Mouse (Mus musculus) cerebellum, postnatal 10 days (tissue): ENCODE measurements around the gene Sgcg.
A peak's percentile ranks its signal among the peaks of the same experiment; 100 is the strongest.

Experiments used
- DNase-seq, 2 experiments: peaks; one replicate each; pipeline ENCODE4 v3.0.0; 2021; ENCODE audit warnings: mixed read lengths in 2 of 2

Sgcg gene

DNA sequence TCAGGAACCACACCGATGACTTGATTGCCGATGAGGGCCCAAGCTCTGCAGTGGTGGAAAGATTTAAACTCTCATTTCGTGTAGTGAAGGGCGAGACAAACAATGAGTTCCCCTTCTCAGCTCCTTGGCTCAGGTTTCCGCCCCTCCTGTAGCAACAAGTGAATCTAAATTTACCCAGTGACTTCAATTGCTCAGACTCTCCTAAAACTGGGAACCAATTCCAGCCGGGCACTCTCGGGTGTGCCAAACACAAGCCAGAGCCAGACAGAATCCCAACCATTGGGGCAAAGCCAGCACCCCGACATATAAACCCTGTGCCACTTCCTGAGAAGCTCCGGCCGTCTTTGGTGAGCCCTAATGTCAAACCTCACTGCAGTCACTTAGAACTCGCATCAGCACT is at the start of gene Sgcg:
TSS of gene Sgcg (minus strand) at position 139 of the 400 bp plus-strand sequence.
- DNase-seq: peak in 1 of 2 experiments; percentile 32

DNA sequence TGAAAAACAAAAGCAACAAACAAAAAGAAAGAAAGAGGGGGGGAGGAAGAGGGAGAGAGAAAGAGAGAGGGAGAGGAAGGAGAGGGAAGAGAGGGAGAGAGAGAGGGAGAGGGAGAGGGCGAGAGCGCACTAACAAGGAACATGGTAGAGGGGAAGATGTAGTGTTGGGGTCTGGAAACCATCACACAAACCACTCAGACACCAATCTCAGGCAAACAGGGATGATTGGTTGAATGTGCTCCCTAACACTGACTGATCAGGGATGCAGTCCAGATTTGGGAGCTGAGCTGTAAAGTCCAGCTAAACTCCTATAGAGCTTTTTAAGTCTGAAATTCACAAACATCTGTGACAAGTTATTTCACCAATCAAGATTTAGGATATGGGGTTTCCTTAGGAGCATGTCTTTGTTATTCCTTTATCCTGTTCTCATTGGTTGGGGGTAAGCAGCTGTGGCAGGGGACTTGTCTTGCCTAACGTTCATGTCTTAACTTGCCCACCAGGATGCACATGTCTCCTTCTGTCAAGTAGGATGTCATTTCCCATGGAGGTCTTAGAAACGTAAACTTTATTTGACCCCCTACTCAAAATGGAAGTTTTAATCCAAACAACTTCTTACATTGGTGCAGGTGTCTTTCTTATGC is 45.8 kb upstream of the Sgcg start:
- DNase-seq: no peak

DNA sequence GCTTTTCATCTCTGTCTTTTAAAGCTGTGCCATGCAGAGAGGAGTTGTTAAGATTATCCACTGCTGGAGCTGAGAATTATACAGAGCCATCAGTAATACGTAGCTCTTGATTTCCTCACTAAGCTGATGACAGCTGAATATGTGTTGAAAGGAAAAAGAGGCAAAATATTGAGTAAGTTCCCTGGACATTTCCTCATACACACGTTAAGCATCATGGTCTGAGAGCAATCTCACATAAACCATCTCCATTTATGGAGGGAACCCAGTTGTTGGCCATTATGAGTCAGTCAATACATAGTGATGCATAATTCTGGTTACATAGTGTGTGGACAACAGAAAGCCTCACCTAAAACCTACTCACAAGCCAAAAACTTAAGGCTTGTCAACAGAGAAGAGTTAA is 44.1 kb upstream of the Sgcg start:
- no peak for DNase-seq

DNA sequence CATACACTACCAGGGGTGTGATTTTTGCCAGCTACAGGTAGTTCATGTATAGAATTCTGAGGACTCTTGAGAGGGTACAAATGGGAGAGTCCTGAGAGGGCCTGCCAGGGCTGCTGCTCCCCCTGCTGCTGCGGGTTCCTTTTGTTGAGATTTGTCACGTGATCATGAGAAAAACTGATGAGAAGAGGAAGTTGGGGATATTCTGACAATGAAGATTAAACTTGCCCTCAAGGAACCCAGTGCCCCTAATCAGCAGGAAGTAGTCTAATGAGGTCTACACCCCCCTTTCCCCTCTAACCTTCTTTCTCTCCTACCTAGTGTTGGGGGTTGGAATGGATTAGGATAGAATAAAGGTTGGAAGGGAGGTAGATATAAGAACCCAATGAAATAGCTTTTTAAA is 43.0 kb upstream of the Sgcg start:
- no peak for DNase-seq

DNA sequence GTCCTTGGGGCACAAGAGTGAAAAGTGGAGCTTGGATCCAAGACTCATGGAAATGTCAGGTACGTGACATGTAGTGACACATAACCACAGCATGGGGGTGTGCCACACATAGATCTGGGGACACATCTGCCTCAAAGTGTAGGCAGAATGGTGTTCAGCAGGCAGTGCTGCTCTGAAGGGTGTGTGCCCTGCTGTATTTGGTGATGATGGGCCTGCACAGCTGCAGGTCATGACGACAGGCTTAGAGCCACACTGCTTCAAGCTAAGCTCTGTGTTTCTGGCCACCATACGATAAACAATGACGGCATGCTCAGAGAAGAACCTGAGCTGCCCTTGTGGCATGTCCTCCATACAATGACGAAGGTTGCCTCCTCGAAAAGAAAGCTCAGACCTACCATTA is 41.5 kb upstream of the Sgcg start:
- DNase-seq: no peak

DNA sequence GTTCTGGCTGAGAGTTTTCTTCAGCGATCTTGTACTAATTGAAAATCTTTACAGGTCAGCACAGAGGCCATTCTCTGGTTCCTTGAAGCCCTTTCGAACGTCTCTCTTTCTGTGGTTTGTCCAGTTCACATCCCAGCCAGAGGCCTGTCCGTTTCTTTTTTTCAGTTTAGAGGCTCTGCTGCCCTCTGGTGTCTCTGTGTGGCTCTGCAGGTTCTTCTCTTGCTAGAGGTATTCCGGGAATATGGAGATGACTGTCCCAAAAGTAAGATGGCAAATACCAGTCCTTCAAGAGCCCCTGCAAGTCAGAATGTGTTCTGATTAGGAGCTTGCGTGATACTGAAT is 36.4 kb upstream of the Sgcg start:
- peak; percentile 80 to 85 for DNase-seq

DNA sequence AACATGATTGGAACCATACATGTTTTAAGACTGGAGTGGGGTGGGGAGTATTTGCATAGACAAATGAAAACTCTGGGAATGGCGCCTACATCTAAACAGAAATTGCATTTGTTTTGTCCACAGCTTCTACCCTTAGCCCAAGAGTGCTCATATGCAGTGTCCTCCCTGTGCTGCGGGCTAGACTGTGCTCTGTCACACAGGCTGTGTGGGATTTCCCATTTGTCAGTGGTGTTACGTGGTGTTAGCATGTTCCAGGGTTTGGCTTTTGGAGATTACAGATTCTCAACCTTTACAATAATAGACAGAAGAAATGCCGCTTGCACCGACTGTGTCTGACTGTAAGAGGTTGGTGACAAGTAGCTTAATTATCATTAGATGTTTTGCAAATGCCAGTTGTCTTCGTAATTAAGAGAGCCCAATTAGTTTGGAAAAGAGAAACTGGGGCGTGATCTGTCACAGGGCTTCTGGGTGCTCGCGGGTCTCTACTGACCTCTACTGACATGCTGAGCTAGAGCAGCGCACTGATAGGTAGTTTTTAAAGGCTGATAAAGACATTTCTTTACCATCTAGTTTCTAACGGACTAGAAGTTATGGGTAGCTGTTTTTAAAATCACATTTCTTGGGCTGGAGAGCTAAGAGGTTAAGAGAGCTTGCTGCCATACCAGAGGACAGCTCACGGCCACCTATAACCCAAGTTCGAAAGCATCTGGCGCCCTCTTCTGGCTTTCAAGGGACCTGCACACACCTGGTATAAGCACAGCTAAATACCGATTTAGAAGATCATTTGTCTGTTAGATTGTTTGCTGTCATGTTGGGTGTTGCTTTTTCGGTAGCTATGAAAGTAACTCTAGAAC is 35.8 kb upstream of the Sgcg start:
- peak; percentile 83 to 90 for DNase-seq

DNA sequence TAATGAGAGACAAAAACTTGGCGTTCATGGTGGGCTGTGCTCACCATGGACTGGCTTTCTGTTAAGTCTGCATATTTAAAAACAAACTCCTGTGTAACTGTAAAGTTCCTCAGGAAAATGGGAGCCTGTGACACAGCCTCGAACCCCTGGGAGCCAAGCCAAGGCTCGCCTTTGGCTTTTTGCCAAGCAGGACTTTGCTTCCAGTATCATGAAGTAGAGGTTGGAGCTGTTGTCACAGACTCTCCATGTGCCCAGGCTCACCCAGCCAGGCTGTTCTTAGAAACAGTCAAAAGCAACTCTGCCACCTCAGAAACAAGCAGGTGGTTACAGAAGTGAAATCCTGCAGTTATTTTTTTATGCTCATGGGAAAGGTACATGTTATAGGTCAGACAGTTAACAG is 32.4 kb upstream of the Sgcg start:
- DNase-seq: peak; percentile 69 to 74

DNA sequence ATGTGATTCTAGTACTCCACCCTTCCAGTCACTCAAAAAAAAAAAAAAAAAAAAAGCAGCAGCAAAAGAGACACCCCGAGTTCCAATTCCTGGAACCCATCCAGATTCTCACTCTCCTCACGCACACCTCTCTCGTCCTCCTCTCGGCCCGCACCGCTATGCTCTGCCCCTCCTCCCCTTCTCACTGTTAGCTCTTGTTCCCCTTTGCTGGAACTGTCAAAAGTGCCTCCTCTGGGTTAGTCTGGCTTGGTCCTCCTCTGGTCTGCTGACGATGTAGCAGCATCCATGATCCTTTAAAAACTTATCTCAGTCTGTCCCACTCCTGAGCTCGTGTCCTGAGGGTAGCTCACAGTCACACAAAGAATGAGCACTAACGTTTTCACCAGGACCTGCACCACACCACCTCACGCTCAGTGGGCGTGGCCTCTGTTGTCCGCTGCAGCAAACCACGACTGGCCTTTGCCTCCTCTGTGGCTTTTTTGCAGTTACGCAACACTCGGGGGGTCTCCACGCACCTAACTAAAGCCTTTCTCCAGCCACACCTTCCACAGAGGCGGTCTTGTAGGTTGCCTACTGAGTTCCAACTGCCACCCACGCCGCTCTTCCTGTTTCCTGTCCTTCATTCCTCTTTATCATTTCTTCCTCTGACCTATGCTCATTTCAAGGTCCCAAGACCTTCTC is 30.5 kb upstream of the Sgcg start:
- no peak for DNase-seq

DNA sequence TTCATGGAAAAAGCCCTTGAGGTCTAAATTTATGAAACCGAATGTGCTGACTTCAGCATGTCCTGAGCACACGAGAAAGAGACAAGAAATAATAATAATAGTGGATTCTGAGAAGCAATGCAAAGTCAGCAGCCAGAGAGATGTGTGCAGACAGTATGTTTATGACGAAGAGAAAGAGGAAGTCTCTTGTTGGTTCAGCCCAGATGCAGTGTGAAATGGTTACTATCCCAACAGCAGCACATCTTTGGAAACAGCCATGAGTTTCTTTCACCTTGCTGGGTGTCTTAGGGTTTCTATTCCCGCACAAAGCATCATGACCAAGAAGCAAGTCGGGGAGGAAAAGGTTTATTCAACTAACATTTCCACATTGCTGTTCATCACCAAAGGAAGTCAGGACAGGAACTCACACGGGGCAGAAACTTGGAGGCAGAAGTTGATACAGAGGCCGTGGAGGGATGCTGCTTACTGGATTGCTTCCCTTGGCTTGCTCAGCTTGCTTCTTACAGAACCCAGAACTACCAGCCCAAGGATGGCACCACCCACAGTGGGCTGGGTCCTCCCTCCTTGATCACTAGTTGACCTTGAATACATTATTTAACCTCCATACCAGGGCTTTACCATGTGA is 20.5 kb upstream of the Sgcg start:
- DNase-seq: no peak

DNA sequence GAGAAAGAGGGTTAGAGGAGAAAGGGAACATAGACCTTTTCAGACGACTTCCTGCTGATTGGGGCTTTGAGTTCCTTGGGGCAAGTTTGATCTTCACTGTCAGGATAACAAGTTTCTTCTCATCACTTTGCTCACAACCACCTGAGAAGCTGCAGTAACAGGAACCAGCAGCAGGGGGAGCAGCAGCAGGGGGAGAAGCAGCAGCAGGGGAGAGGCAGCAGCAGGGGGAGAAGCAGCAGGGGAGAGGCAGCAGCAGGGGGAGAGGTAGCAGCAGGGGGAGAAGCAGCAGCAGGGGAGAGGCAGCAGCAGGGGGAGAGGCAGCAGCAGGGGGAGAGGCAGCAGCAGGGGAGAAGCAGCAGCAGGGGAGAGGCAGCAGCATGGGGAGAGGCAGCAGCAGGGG is 19.0 kb upstream of the Sgcg start:
- DNase-seq: peak; percentile 61 to 62

DNA sequence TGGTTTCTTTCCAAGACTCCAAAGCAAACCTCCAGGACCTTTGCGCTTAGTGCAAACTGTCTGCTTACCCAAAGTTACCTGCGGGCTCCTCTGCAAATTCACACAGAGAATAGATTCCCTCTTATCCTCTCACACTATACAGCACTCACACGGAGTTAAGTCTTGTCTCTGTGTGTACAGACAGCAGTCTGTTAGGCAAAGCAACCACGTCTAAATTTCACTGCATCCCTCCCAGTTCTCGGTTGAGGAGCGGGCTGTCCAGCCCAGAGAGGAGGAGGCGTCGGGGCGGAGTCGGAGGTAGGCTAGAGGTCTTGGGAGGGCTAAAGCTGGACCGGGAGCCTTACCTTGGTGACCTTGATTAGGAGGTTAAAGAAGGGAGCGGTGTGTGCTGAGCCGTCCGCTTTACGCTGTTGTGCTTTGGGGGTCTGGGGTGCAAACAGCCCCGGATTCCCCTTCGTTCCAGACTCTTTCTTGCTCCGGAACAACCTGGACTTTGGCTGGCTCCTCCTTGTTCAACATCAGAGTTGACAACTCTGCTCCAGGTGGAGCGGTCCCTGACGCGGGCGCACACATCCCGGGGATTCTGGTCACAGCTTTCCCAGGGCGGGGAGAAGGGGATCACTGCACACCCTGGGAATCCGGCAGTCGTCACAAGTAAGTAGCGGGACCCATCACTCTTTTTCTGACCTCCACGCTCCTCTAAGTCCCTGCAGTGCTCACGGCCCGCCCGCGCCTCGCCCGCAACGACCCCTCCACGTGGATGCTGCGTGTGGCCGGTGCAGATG is 16.3 kb upstream of the Sgcg start:
- no peak for DNase-seq

DNA sequence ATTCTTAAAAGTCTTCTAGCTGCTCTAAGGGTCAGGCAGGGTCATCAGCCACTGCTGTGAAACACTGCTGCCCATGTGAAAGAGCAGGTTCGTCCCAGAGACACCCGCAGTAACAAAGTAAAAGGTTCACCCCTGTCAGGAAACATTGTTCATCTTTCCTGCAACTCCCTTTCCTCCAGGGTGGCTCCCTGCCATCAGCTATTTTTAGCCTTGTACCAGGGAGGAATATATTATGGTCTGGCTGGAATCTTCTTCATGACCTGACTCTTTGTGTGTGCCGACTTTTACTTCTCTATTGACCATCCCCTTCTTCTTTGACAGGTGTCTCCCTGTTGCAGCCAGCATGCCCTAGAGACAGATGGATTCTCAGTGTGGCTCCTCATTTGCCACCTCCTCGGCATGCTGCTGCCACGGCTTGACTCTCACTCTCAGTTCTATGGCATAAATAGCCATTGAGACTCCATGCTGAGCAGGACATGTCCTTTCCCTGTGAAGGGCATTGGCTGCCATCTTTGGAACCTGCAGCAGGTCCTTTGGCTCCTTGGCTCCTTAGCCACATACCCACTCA is 9.7 kb upstream of the Sgcg start:
- peak; percentile 75 to 78 for DNase-seq

DNA sequence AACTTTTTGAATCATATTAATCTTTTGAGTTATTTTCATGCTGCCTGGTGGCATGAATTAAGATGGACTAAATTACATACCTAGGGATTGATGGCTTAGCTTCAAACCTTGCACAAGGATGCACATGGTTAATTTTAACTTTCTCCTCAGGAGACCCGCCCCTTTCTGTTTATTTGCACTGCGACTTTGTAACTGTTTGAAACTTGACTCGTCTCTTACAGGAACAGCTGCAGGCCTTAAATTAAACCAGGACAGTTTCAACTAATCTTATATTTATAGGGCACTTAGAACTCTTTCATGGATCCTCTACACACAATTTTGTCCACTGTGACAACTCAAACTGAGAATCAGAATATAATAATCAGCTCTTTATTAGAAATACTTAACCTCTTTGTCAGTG is 794 bp upstream of the Sgcg start:
- no peak for DNase-seq

DNA sequence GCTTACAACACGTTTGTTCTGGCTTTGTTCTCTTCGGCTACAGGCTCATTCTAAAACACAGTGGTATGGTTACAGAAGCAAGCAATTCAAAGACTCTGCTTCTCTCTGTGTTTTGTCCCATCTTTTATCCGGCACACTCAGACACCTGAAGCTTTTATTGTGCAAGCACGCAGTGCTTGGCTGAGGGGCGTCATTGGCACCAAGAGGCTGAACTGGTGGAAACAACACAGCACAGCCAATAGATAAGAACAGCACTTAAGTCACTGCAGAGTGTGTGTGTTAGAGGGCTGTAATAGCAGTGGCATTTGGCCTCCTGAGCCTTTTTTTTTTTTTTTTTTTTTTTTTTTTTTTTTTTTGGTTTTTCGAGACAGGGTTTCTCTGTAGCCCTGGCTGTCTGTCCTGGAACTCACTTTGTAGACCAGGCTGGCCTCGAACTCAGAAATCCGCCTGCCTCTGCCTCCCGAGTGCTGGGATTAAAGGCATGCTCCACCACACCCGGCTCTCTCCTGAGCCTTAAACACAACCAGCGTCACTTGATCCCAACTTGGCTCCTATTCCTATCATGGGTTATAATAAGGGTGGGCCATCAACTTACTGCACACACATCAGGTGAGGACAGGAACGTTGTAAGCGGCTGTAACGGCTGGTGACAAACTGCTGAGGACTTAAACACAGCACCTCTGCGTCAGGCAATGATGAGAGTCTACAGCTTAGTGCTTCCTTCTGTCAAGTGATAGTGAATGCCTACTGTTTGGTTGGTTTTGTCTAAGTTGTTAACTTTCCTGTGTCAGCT is 5.5 kb downstream of the Sgcg start:
- no peak for DNase-seq

DNA sequence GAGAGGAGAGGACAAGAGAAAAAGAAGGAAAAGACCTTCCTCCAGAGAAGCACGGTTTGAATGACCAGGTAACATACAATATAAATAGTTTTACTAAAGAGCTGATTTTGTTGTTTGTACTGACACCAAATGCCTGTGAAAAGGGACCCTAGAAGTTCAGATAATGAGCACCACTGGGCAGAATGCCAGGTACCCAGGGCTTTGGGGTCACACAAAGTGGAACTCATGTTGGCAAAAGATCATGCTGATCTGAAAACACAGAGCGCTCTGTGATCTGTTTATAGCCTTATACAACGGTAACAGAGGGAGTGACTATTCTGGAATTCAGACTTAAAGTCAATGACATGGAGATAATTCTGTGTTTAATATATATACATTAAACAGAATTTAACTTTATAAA is 11.8 kb downstream of the Sgcg start:
- no peak for DNase-seq

DNA sequence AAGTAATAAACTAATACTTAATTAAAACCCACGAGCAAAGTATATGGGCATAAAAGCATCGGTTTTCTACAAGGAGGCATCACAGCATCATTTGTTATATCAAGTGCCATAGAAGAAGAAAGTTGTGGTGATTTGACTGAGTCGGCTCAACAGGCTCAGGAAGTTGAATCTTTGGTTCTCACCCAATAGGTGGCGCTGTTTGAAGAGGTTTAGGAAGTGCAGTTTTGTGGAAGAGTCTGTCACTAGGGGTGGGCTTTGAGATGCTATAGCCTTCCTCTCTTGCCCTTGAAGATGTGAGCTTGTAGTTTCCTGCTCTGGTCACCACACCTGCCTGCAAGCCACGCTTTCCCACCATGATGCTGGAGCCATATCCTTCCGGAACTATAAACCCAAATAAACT is 15.7 kb downstream of the Sgcg start:
- DNase-seq: peak; percentile 48 to 64

DNA sequence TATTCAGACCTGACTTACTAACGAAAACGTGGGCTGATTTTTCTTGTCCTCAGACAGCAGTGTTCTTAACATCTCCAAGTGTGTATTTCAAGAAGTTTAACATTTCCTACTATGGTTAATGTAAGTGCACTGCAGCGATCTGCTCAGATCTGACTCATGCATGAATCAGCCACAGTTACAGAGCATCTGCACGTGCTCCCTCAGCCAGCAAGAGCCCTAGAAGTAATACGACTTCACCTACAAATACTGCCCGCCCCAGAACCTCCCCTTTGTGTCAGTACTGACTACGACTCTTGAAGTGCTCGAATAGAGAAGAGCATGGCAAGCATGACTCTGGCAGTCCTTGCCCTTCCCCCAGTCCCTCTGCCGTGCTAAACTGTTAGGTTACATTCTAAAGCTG is 19.5 kb downstream of the Sgcg start:
- DNase-seq: no peak

DNA sequence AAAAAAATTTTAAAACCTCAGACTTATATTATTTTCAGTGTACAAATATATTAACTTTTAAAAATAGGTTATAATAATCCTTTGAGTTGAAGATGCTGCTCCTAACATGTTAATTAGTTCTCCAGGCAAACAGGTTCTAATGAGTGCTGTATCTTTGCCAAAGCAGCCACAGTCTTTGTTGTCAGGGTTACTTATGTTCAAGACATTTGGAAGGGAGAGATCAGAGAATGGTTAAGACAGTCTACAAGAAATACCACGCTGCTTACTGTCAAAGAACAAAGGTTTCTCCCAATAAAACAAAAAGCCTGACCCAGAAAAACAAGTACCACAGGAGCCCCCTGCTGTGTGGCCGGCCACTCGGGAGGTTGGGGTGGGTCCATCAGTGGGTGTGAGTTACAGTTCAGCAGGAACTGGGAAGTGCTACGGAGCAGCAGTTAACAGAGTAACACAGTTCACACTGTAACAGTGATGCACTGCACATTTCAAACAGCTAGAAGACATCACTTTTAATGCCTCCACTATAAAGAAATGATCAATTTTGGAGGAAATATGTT is 21.1 kb downstream of the Sgcg start:
- DNase-seq: no peak

DNA sequence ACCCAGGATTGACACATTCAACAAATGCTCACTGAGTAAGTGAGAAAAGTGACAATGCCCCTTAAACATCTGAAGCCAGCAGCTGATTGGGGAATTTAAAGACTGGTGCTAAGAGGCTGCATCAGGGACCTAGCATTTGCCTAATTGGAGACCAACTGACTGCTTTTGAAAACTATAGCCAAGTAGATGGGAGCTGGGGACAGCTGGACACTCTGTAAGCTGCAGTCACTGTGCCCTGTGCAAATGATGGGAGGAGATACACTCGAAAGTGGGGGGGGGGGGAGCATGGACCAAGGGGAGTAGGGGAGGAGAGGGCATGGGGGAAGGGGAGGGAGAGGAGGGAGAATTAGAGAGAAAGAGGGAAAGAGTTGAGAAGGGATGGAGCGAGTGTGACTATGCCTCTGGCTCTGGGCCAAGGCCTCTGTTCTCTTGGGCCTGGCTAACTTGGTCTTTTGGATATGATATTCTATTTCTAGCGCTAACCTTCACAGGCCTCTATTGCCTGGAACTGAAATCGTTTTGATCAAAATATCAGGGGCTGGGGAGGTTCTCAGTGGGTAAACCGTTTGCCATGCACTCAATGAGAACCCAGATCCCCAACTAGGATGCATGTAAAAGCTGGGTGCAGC is 22.3 kb downstream of the Sgcg start:
- peak; percentile 40 to 44 for DNase-seq
